Mouse (Mus musculus): Measurements from ENCODE around the gene Ror2.
"Not testable (repeated sequence)": the region's sequence is repeated elsewhere in the genome, so short reads cannot be mapped to it uniquely, and the experiment has no call there.

Gene Ror2

DNA sequence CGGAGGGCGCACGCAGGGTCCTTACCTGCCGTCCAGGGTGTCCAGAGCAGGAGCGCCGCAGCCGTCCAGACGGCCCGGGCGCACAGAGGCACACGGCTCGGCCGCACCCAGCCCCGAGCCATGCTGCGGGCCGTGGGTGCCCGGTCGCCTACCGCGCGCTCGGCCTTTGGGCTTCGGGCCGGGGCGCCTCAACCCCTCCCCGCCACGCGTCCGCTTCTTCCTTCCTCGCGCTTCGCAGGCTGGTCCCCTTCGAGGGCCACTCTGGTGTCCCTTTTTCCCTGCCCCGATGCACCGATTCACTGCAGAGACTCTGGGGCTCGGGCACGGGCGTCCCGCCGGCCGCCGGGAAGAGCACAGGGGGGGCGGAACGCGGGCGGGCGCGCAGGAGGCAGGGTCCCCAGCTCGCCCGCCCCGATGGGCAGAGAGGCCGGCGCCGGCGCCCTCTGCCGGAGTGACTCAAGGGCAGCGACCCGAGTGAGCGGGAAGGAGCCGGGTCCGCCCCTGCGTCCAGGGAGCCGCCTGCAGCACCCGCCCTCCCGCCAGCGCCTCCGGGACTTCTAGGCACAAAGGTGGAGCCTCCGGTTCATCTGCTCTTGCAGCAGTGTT, at the start of gene Ror2:
Gene Ror2 (minus strand): TSS at position 369 of the 606 bp plus-strand sequence.
- DNase-seq (ENCODE audit: low spot score in 2 of 2) = peak in 1 of 2 experiments; percentile 57

DNA sequence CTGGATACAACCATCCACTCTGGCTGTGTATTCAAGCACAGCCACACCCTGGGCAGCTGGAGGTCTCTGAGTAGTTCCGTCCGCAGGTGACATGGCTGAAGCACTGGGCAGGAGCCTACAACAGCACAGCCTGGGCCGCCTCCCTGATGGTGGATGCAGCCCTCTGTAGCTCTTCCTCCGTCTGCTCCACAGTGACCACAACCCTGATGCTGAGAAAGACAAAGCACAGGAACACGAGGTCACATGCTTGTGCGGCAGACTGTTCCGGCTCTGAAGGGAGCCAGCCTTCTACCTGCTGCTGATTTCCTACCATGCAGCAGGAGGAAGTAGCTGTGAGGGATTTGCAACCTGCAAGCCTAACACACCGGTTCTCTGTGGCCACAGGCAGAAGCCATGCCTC, 47.8 kb upstream of the Ror2 start:
- no peak for DNase-seq (ENCODE audit: low spot score in 2 of 2)

DNA sequence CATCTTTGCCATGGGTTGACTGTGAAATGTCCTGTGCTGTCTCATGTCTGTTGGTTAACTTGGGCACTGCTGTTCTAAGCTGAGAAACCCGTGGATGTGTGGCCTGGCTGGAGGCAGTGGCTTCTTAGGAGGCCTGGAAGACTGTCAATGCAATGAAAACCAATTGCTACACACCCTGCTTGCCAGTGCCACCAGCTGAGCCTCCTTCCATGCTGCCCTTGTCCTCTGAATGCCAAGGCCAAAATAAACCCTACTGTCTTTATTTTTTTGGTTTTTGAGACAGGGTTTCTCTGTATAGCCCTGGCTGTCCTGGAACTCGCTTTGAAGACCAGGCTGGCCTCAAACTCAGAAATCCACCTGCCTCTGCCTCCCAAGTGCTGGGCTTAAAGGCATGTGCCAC, 44.3 kb upstream of the Ror2 start:
- no peak for DNase-seq (ENCODE audit: low spot score in 2 of 2)

DNA sequence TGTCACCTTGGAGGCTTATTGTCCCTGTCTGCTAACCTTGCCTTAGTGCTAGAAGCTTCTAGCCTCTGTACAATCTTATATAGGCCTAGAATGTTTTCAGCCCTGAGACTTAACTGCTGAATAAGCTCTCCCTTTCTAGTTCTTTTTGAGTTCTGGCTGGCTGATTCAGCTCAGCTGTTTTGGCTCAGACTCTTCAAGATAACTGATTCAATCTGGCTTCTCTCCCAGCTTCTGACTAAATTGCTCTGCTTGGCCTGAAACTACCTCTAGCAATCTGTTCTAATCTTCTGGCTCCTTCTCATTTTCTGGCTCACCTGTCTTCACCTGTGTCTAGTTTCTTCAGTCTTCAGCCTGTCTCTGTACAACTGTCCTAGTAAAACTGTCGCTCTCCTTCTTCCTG, 39.6 kb upstream of the Ror2 start:
- DNase-seq (ENCODE audit: low spot score in 2 of 2) = no peak

DNA sequence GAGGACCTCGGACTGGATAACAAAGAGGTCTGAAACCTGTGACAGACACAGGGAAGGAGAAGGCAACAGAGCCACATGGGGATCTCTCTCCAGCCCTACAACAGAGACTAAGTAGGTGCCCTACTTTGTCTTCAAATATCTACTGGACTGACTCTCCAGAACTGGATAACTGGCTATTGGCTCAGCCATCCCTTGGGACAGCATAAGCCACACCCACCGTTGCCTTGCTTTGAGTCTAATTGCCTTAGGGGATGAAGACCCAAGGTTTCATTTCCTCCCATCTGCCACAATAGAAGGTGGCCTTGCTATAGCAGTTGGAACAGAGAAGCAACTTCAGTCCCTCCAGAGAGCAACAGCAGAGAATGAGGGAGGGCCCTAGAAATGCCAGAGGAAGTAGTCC, 37.7 kb upstream of the Ror2 start:
- DNase-seq (ENCODE audit: low spot score in 2 of 2) = no peak

DNA sequence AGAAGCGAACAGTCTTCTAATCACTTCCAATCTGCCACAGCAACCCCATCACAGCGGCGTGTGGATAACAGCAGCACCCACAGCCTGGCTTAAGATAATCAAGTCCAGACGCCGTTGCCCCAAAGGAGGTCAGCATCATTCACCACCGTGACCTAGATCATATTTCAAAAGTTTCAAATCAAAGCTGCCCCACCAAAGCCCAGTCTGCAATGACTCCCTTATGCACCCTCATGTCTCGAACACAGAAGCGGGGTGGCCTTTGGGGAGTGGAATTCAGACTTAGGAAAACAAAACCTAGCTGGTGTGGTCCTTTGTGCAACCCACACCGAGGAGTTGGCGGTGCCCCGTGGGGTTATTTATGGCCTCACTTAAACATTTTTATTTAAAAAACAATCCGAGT, 35.0 kb upstream of the Ror2 start:
- DNase-seq (ENCODE audit: low spot score in 2 of 2) = no peak

DNA sequence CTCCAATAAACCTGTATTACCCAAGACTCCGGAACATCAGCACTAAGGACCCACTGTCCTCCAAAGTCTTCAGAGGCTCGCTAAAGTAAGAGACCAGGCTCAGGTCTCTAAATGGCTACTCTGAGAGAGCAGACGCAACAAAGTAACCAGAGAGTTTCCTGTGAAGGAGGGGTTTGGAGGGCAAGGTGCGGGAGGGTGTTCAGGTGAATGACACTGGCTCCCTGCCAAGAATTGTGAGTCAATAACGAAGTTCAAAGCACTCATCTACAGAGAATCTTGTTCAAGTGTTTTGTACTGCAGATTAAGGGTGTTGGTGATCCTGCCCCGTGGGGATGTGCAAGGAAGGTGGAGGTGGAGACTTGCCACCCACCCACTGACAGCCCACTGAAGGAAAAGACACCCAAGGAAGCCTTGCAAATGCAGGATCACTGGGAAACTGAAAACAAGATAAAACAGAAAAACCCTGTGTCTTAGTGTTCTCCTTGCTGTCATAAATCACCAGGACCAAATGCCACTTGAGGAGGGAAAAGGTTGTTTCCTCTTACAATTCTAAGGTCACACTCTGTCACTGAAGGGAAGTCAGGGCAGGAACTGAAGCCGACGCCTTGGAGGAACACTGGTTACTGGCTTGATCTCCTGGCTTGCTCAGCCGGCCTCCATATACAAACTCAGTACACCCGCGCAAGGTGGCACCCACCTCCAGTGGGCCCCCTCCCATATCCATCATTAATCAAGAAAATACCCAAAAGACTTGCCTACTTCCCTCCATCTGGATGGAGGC, 30.8 kb upstream of the Ror2 start:
- DNase-seq (ENCODE audit: low spot score in 2 of 2) = no peak

DNA sequence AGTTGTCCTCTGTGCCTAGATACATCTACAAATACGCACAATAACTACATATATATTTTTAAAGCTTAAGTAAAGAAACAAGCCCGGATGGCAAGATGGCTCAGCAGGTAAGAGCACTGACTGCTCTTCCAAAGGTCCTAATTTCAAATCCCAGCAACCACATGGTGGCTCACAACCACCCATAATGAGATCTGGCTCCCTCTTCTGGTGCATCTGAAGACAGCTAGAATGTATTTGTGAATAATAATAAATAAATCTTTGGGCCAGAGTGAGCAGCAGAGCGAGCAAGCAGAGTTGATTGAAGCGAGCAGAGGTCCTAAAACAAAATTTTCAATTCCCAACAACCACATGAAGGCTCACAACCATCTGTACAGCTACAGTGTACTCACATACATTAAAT, 29.8 kb upstream of the Ror2 start:
- not testable (repeated sequence) for DNase-seq (ENCODE audit: low spot score in 2 of 2)

DNA sequence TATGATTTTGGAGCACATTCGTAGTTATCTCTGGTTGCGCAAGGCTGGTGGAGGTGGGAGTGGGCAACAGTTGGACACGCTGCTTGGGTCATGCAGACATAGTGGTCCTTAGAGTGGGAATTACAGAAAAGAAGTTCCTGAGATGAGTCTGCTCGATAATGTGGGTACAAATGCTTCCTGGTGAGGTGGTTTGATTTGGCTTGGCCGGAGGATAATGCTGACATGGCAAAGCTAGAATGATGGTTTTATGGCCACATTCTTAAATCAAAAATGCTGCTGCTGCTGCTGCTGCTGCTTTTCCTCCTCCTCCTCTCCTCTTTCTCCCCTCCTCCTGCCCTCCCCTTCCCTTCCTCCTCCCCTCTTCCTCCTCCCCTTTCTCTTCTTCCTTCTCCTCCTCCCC, 24.5 kb upstream of the Ror2 start:
- no peak for DNase-seq (ENCODE audit: low spot score in 2 of 2)

DNA sequence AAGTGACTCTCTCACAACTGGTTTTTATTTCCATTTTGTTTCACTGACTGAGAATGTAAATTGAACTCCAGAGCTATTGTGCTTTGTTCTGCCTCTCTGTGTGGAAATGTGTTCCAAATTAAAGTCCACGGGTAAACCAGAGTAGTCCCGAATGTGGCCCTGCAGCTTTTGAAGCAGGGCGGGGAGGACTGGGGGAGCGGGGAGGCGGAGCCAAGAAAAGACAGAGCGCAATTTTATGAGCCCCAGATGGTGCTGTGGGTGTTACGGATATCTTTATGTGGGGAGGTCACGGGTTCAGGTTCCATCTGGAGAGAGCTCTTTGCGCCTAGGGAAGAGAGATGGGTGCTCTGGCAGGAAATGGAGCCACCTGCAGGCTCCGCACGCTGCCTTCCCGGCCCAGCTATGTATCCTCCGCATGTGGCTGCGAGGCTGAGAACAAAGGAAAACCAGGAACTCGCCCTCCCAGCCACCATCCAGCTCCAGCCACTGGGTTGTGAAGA, 23.8 kb upstream of the Ror2 start:
- peak; percentile 57 to 73 for DNase-seq (ENCODE audit: low spot score in 2 of 2)

DNA sequence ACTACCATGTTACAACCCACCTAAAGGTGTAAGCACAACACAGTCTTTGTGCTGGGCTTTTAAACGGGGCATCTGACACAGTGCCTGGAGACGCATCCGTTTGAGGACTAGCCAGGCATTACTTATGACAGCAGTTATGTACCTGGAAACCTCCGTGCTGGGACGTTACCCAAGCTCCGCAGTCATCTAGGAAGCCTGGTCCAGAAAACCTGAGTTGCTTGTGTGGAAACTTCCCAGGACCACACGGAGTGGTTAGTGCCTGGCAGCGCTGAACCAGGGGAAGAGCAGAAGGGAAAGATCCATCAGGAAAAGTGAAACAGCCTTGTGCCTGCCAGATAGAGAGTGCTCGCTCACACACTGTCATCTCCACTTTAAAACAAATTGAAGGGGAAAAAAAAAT, 23.2 kb upstream of the Ror2 start:
- DNase-seq (ENCODE audit: low spot score in 2 of 2) = no peak

DNA sequence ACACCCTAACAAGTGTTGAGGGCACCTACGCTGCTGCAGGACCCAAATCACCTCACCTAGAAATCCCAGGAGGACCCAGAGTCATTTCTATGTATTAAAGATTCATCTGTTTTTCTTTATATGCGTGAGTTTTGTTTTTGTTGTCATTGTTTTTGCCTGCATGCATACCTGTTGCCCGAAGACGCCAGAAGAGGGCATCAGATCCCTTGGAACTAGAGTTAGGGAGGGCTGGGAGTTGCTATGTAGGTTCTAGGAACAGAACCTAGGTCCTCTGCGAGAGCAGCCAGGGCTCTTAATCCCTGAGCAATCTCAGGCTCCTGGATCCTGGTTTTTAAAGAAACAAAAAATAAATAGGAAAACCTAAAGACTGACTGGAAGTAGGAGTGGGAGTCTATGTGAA, 20.9 kb upstream of the Ror2 start:
- no peak for DNase-seq (ENCODE audit: low spot score in 2 of 2)

DNA sequence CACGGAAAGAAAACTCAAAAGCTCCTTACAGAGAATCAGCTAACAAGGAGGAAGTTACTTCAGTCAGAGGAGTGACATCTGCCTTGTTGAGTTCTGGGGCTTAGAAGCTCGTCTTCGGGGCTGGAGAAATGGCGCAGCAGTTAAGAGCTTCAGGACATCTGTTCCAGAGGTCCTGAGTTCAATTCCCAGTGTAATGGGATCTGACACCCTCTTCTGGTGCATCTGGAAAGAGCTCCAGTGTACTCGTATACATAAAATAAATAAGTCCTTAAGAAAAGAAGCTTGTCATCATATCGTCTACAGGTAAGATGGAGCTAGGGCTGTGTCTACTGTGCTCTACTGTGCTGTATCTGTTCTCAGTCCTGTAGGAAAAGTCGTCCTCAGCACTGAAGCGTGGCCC, 19.3 kb upstream of the Ror2 start:
- DNase-seq (ENCODE audit: low spot score in 2 of 2) = no peak

DNA sequence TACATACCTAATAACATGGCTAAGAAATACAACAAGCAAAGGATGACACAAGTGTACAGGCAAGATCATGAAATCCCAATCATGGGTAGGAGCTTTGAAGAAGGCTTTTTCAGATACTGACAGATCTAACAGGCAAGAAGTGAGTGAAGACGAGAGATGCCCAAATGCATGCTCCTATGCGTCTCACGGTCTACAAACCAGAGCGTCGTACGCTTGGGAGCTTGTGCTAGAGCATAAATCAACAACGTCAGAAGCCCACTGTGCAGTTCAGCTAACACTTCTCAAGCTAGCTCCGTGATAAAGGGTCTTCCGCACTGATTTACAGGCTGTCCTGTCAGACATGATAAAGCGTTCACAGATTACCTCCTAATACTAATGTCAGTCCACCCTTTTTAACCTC, 16.8 kb upstream of the Ror2 start:
- DNase-seq (ENCODE audit: low spot score in 2 of 2) = no peak

DNA sequence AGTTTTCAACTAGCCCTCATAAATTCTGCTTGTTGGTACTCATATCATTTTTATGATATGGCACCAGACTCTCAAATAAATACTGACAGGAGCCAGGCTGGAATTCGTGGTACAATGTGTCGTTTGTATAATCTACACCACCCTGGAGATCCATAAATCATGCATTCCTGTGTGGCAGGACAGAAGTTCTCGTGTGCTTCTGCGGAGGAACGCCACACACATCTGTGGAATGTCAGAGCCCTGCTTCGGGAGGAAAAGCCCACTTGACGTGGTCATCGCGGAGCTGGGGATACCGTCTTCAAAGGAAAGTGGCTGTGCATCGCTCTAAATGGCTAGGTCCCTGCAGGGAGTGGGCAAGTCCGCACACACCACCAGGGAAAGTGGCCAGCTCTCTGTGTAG, 7.1 kb upstream of the Ror2 start:
- no peak for DNase-seq (ENCODE audit: low spot score in 2 of 2)

DNA sequence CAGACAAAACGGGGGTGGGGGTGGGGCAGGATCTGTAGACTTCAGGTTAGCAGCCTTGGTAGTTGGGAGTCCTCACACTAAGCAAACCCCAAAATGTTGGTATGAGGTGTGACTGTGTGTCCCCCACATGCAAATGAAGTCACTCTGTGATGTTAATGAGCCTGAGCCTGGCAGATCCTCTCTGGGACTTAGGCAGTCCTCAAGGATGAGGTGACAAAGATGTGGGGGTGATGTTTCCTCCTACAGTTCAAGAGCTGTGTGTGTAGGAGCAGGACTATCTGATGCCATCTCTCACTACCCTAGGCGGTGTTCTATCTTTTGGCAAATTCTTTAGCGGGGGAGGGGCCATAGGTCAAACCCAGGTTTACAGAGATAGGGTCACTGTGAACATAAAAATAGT, 6.3 kb upstream of the Ror2 start:
- no peak for DNase-seq (ENCODE audit: low spot score in 2 of 2)

DNA sequence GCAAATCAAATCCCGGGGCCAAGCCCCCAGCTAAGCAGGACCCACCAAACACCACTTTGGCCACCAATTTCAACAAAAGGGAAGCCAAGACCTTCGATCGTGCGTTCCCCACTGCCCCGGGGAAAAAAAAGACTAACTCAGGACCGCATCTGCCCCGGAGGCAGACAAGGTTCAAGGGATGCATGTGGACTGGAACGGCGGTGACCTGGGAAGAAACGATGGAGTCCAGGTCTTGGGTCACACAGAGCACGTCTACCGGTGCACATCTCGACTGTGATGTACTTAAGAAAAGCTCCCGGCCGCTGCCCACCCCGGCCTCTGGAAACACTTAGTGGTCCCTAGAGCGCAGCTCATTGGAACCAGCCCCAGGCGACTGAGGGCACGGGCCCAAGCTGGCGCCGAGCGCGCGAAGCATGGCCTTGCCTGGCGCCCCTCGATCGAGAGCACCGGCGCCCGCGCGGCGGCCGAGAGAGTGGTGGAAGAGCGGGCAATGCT, 616 bp downstream of the Ror2 start:
- DNase-seq (ENCODE audit: low spot score in 2 of 2) = peak in 1 of 2 experiments; percentile 46

DNA sequence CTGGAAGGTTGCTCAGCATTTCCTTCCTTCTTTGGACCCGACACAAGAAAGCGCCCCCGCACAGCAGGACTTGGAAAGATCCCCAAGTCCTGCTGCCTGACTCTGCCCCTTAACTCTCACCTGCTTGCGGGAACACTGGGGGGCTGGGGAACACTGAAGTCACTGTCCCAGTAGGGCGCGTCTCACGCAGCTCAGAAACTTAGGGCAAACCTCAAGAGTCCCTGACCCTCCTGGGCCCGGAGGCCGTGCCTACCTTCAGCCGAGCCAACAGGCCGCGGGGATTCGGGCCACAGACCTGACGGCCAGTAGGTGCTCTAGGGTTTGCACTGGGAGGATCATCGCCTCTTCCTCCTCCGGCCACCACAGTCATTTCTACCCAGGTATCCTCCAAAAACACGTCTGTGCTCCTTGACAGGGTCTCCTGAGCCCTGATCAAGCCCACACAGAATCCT, 1.2 kb downstream of the Ror2 start:
- DNase-seq (ENCODE audit: low spot score in 2 of 2) = no peak

DNA sequence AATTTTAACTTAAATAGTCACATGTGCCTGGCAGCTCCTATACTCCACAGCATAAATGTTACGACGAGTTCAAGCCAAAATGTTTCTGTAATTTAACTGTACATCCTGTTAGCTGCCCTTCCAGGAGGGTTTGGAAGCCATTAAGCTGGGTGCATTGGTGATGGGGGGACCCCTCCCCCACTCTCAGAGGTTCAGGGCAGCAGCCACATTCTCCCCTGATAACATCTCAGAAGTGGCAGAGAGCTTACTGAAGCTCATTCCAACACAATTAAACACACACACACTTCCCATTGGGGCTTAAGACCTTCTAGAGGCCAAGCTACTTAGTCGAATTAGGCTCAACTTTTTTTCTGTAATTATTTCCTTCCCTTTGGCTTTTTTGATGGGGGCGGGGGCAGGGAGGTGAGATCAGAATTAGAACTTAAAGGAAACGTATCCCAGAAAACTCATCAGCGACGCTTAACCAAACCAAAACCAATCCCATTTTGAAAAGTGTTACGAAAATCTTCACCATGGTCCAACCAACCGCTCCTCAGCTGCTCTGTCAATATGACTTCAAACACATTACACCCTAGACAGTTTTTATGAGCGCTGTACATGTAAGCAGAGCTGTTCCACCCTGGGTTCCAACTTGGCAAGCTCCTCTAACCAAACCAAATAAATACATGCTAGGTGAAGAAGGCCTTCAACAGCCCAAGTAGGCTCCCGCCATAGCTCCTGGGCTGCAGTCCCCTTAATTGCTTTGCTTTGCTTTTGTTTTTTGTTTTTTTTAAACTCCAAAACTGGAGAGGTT, 4.1 kb downstream of the Ror2 start:
- DNase-seq (ENCODE audit: low spot score in 2 of 2) = no peak

DNA sequence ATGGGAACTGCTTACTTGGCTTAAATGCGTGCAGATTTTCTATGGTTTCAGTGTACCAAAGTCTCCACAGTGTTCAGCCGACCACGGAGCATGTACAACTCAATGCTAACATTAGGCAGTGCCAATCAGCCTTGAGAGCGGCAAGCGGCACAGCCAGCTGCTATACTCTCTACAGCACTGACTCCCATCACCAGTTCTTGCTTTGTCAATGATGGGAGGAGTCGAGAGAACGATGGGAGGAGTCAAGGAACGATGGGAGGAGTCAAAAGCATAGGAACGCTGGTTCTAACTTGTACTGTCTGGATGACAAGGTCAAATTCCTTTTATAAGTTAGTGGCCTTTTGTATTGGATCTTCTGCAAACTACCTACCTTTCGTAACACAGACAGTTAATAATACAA, 7.0 kb downstream of the Ror2 start:
- no peak for DNase-seq (ENCODE audit: low spot score in 2 of 2)

DNA sequence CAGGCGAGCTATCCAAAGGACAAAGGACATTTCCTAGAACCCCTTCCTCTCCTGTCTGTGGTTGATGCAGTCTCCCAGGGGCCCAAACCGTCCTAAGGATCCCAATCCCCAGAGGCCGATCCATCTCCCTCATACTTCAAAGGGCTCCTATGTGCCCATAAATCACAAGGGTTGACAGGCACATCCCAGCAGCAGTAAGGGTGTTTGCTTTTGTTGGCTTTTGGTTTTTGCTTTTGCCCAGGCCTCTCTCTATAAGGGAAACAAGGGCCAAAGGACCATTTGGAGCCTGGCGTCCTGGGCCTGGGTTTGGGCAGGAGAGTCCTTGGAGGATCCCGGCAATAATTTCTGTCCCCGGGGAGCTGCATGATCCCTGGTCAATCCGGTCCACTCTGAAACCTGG, 9.5 kb downstream of the Ror2 start:
- DNase-seq (ENCODE audit: low spot score in 2 of 2) = no peak

DNA sequence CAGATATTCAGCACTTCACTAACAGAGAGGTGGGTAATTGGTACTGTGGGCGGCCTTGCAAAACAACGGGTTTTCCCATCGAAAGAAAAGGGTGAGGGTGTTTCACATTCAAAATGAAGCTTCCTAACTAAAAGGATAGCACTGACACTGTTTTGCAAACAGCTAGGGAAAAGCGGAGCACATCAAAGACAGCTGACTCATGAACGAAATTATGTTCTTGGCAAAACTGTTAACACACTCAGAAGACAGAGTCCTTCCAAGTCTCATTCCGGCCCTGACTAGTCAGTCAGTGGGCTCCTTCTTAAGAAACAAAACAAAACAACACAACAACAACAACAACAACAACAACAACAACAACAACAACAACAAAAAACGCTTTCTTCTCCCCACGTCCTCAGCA, 10.1 kb downstream of the Ror2 start:
- DNase-seq (ENCODE audit: low spot score in 2 of 2) = no peak

All from right cerebral cortex, postnatal 10 days (tissue).